Mouse (Mus musculus): ENCODE measurements at regions not wholly inside any gene's neighbourhood (a gene's known extent, or its start where the extent isn't known, plus 50 kb on each side); places are given as distances from the start of the nearest gene placed in this dataset.

GRCm38 (mm10) chr6:135433753-135434152, 71.4 kb downstream of the Emp1 start:
- Histone ChIP-seq H3K4me2 (ENCODE audit: low read length) (no peak overlapping the region), H3K4me1 (ENCODE audit: control insufficient read depth, insufficient read depth, low read length) (0 out of 2 replicates have a peak, but pooled peaks cover 4% of the 10 kb centered on the region), H3K27me3 (ENCODE audit: control insufficient read depth, insufficient read depth, low read length) (no peaks in the 10 kb centered on the region), H3K4me3 (replicated peaks; ENCODE audit: low read depth, low read length) (no peak overlapping the region), H3K27ac (replicated peaks; ENCODE audit: low read depth, low read length) (no peak overlapping the region), H3K9ac (replicated peaks; ENCODE audit: low read length) (no peak overlapping the region), H3K9me3 (ENCODE audit: control insufficient read depth, low read length) (no peaks in the 10 kb centered on the region; the same call in 1 of the 2 replicates), H3K36me3 (ENCODE audit: control insufficient read depth, insufficient read depth, low read length) (no peaks in the 10 kb centered on the region)
- no peak for DNase-seq
- 90% methylated on average over 7 of the region's 7 CpGs for WGBS
- no peak for ATAC-seq (ENCODE audit: low FRiP score, low TSS enrichment)

DNA sequence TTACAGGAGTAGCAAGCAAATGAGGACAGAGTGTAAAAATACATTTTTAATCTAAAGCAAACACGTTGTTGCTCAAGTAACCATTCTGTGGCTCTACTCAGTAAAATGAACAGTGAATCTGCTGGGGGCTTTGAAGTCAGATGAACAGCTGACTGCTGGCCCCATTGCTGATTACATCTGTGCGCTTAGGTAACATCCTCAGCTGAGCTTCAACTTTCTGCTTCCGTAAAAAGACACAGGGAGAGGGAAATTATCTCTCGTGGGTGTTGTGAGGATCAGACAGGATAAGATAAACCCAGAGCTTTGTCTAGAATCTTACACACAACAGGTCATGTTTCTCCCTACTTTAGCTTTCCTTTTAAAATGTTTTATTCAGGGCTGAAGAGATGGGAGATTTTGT, 74.0 kb downstream of the Emp1 start:
- no peaks in the 10 kb centered on the region for H3K36me3 ChIP-seq (ENCODE audit: control insufficient read depth, insufficient read depth, low read length)
- no peaks in the 10 kb centered on the region; the same call in 1 of the 2 replicates for H3K9me3 ChIP-seq (ENCODE audit: control insufficient read depth, low read length)
- no peak overlapping the region for H3K4me2 ChIP-seq (ENCODE audit: low read length)
- ATAC-seq (ENCODE audit: low FRiP score, low TSS enrichment) (no peak), DNase-seq (no peak)
- peaks cover under 1% of the 10 kb centered on the region; the same call in 1 of the 2 replicates for H3K4me1 ChIP-seq (ENCODE audit: control insufficient read depth, insufficient read depth, low read length)
- 83% methylated on average over 4 of the region's 4 CpGs for WGBS
- no peak overlapping the region for H3K4me3 ChIP-seq (replicated peaks; ENCODE audit: low read depth, low read length)
- H3K9ac ChIP-seq (replicated peaks; ENCODE audit: low read length), result no peak overlapping the region
- H3K27me3 ChIP-seq (ENCODE audit: control insufficient read depth, insufficient read depth, low read length), result no peaks in the 10 kb centered on the region
- no peak overlapping the region for H3K27ac ChIP-seq (replicated peaks; ENCODE audit: low read depth, low read length)

DNA sequence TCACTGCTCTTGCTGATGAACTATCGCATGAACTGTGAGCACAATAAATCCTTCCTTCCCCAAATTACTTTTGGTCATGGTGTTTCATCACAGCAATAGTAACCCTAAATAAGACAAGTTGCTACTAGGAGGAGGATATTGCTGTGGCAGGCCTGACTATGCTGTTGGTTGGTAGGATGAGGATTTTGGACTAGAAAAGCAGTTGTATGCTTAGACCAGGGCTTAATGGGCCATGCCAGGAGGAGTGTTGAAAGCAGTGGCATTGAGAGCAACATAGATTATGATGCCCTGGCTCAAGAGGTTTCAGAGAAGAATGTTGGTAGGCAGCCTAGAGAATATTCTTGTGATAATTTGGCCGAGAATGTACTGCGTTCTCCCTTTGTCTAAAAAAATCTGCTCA, 75.9 kb downstream of the Emp1 start:
- Histone ChIP-seq H3K4me1 (ENCODE audit: control insufficient read depth, insufficient read depth, low read length) (peaks cover 5% of the 10 kb centered on the region; the same call in 1 of the 2 replicates), H3K4me3 (replicated peaks; ENCODE audit: low read depth, low read length) (no peak overlapping the region), H3K4me2 (ENCODE audit: low read length) (no peak overlapping the region), H3K27ac (replicated peaks; ENCODE audit: low read depth, low read length) (no peak overlapping the region), H3K36me3 (ENCODE audit: control insufficient read depth, insufficient read depth, low read length) (no peaks in the 10 kb centered on the region), H3K27me3 (ENCODE audit: control insufficient read depth, insufficient read depth, low read length) (no peaks in the 10 kb centered on the region), H3K9ac (replicated peaks; ENCODE audit: low read length) (no peak overlapping the region), H3K9me3 (ENCODE audit: control insufficient read depth, low read length) (no peaks in the 10 kb centered on the region; the same call in 1 of the 2 replicates)
- DNase-seq (no peak), ATAC-seq (ENCODE audit: low FRiP score, low TSS enrichment) (no peak)
- 96% methylated on average over 3 of the region's 3 CpGs for WGBS

DNA sequence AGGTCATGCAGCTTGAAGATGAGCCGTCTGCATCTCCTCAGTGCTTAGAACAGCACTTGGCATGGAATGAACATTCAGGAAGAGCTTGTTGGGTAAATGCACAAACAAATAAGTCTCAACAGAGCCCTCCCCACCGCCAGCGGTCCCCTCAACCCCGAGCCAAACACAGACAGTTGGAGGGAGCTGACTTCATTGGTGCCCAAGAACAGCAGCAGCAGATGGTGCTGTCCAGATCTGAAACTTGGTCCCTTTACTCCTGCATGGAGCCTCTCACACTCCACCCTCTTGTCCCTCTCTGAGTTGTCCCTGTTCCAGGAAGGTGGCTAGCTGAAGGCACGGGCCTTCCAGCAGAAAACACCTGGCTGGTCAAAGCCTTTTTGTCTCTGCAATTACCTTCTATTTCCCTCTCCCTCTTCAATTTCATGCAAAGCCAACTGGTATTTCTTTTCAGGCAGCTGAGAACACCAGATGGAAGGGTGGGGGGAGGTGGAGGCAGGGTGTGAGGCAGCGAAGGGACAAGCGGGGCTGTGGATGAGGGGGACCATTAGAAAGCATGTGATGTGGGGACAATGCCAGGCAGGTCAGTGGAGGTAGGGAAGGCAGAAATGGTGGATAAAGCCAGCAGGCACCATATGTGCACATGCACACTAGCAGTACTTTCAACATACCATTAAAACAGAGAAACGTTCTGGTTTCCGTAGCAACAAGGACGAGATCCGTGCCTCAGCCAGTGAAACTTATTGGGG, 79.0 kb downstream of the Emp1 start:
- no peak overlapping the region for H3K9ac ChIP-seq (replicated peaks; ENCODE audit: low read length)
- ATAC-seq (ENCODE audit: low FRiP score, low TSS enrichment), result peak; percentile 35; the same call in 1 of the 2 replicates
- WGBS, result 47% methylated on average over 11 of the region's 11 CpGs
- peak; percentile 77 for DNase-seq
- H3K4me1 ChIP-seq (ENCODE audit: control insufficient read depth, insufficient read depth, low read length), result peaks cover 11% of the 10 kb centered on the region
- H3K9me3 ChIP-seq (ENCODE audit: control insufficient read depth, low read length), result no peaks in the 10 kb centered on the region; the same call in 1 of the 2 replicates
- H3K27me3 ChIP-seq (ENCODE audit: control insufficient read depth, insufficient read depth, low read length), result no peaks in the 10 kb centered on the region
- H3K4me2 ChIP-seq (ENCODE audit: low read length), result 0 out of 2 replicates have a peak overlapping the region, but pooled peaks have one; percentile 2
- H3K4me3 ChIP-seq (replicated peaks; ENCODE audit: low read depth, low read length), result no peak overlapping the region
- no peaks in the 10 kb centered on the region for H3K36me3 ChIP-seq (ENCODE audit: control insufficient read depth, insufficient read depth, low read length)
- H3K27ac ChIP-seq (replicated peaks; ENCODE audit: low read depth, low read length), result peak overlapping the region; percentile 39

- H3K27me3 ChIP-seq (ENCODE audit: control insufficient read depth, insufficient read depth, low read length), result no peaks in the 10 kb centered on the region
- DNase-seq (peak; percentile 94), ATAC-seq (ENCODE audit: low FRiP score, low TSS enrichment) (peak; percentile 90)
- H3K9me3 ChIP-seq (ENCODE audit: control insufficient read depth, low read length), result no peaks in the 10 kb centered on the region
- peak overlapping the region; percentile 41 for H3K4me2 ChIP-seq (ENCODE audit: low read length)
- WGBS, result 5% methylated on average over 11 of the region's 11 CpGs
- H3K4me1 ChIP-seq (ENCODE audit: control insufficient read depth, insufficient read depth, low read length), result peaks cover 11% of the 10 kb centered on the region
- H3K36me3 ChIP-seq (ENCODE audit: control insufficient read depth, insufficient read depth, low read length), result no peaks in the 10 kb centered on the region
- no peak overlapping the region for H3K4me3 ChIP-seq (replicated peaks; ENCODE audit: low read depth, low read length)
- H3K9ac ChIP-seq (replicated peaks; ENCODE audit: low read length), result peak overlapping the region; percentile 39; the same call in 1 of the 2 replicates
- H3K27ac ChIP-seq (replicated peaks; ENCODE audit: low read depth, low read length), result peak overlapping the region; percentile 70
Observed at GRCm38 (mm10) chr6:135444661-135445060, 82.3 kb downstream of the Emp1 start.

- peak overlapping the region; percentile 39; the same call in 1 of the 2 replicates for H3K9ac ChIP-seq (replicated peaks; ENCODE audit: low read length)
- no peak for DNase-seq
Observed at GRCm38 (mm10) chr6:135445070-135445469, 82.7 kb downstream of the Emp1 start.

DNA sequence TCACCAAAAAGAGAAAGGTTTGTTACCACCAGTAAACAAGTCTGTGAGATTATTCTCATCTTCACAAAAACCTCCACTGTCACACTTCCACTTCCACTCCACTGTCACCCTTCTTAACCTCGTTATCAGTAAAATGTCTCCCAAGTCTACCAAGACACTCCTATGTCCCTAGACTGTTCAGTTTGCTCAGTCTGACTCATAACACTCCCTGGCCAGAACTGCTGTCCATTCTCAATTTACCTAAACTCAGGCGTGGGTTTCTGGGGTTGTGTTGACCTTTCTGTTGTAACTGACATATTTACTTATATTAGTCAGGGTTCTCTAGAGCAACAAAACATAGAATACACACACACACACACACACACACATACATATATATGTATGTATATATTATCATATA, 85.5 kb downstream of the Emp1 start:
- no peak overlapping the region for H3K9ac ChIP-seq (replicated peaks; ENCODE audit: low read length)
- WGBS, result 79% methylated on average over 2 of the region's 2 CpGs
- DNase-seq (no peak), ATAC-seq (ENCODE audit: low FRiP score, low TSS enrichment) (no peak)
- H3K4me1 ChIP-seq (ENCODE audit: control insufficient read depth, insufficient read depth, low read length), result peaks cover 7% of the 10 kb centered on the region
- no peak overlapping the region for H3K27ac ChIP-seq (replicated peaks; ENCODE audit: low read depth, low read length)
- H3K4me2 ChIP-seq (ENCODE audit: low read length), result no peak overlapping the region
- H3K4me3 ChIP-seq (replicated peaks; ENCODE audit: low read depth, low read length), result no peak overlapping the region
- no peaks in the 10 kb centered on the region for H3K36me3 ChIP-seq (ENCODE audit: control insufficient read depth, insufficient read depth, low read length)
- no peaks in the 10 kb centered on the region for H3K9me3 ChIP-seq (ENCODE audit: control insufficient read depth, low read length)
- H3K27me3 ChIP-seq (ENCODE audit: control insufficient read depth, insufficient read depth, low read length), result no peaks in the 10 kb centered on the region

More at GRCm38 (mm10) chr6:135445070-135445469, 82.7 kb downstream of the Emp1 start:
- ATAC-seq (ENCODE audit: low FRiP score, low TSS enrichment), result no peak
- Histone ChIP-seq H3K4me2 (ENCODE audit: low read length) (peak overlapping the region; percentile 41), H3K4me3 (replicated peaks; ENCODE audit: low read depth, low read length) (no peak overlapping the region), H3K4me1 (ENCODE audit: control insufficient read depth, insufficient read depth, low read length) (peaks cover 11% of the 10 kb centered on the region), H3K36me3 (ENCODE audit: control insufficient read depth, insufficient read depth, low read length) (no peaks in the 10 kb centered on the region), H3K9me3 (ENCODE audit: control insufficient read depth, low read length) (no peaks in the 10 kb centered on the region), H3K27ac (replicated peaks; ENCODE audit: low read depth, low read length) (peak overlapping the region; percentile 70), H3K27me3 (ENCODE audit: control insufficient read depth, insufficient read depth, low read length) (no peaks in the 10 kb centered on the region)
- WGBS, result 22% methylated on average over 8 of the region's 8 CpGs

DNA sequence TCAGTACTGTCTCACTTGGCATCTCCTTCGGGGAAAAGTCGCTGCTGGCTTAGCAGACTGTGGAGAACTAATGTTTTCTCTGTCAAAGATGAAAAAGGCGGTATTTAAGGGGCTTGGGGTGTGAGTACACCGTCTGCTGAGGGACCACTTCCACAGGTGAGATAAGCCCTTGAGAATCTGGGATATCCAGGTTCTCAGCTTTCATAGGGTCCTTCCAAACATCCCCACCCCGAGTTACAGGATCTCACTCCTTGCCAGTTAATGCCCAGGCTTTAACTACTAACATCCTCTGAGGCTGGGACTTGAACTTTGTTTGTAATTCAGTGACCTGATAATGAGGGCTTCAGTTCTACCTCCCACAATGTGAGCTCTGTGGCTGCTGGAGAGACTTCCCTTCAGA, 86.9 kb downstream of the Emp1 start:
- Histone ChIP-seq H3K4me1 (ENCODE audit: control insufficient read depth, insufficient read depth, low read length) (peaks cover 7% of the 10 kb centered on the region), H3K4me2 (ENCODE audit: low read length) (no peak overlapping the region), H3K27ac (replicated peaks; ENCODE audit: low read depth, low read length) (no peak overlapping the region), H3K9me3 (ENCODE audit: control insufficient read depth, low read length) (no peaks in the 10 kb centered on the region), H3K27me3 (ENCODE audit: control insufficient read depth, insufficient read depth, low read length) (no peaks in the 10 kb centered on the region), H3K36me3 (ENCODE audit: control insufficient read depth, insufficient read depth, low read length) (no peaks in the 10 kb centered on the region), H3K9ac (replicated peaks; ENCODE audit: low read length) (no peak overlapping the region), H3K4me3 (replicated peaks; ENCODE audit: low read depth, low read length) (no peak overlapping the region)
- DNase-seq, result no peak
- 73% methylated on average over 5 of the region's 5 CpGs for WGBS
- no peak for ATAC-seq (ENCODE audit: low FRiP score, low TSS enrichment)

- H3K36me3 ChIP-seq (ENCODE audit: control insufficient read depth, insufficient read depth, low read length), result no peaks in the 10 kb centered on the region
- H3K27ac ChIP-seq (replicated peaks; ENCODE audit: low read depth, low read length), result no peak overlapping the region
- WGBS, result 88% methylated on average over 7 of the region's 7 CpGs
- H3K4me3 ChIP-seq (replicated peaks; ENCODE audit: low read depth, low read length), result no peak overlapping the region
- ATAC-seq (ENCODE audit: low FRiP score, low TSS enrichment) (no peak), DNase-seq (no peak)
- no peak overlapping the region for H3K4me2 ChIP-seq (ENCODE audit: low read length)
- no peak overlapping the region for H3K9ac ChIP-seq (replicated peaks; ENCODE audit: low read length)
- H3K4me1 ChIP-seq (ENCODE audit: control insufficient read depth, insufficient read depth, low read length), result no peaks in the 10 kb centered on the region
- no peaks in the 10 kb centered on the region for H3K9me3 ChIP-seq (ENCODE audit: control insufficient read depth, low read length)
- no peaks in the 10 kb centered on the region for H3K27me3 ChIP-seq (ENCODE audit: control insufficient read depth, insufficient read depth, low read length)
Observed at GRCm38 (mm10) chr6:135450573-135450972, 88.2 kb downstream of the Emp1 start.
